Mouse (Mus musculus): ENCODE measurements around the gene Cybrd1. TPM values are rescaled to one million over a fixed set of nuclear protein-coding genes. Genes with fewer than 3 reads are reported as not detected.

Cybrd1 gene
- polyA plus RNA-seq (2012; rRNA removed): 1.1 and 1.6 TPM in 2 replicates

- no peak for DNase-seq (ENCODE audit: low read depth)
Measured at GRCm38 (mm10) chr2:71117797-71118708, at the start of gene Cybrd1. Gene Cybrd1 (plus strand): TSS chr2:71117923.

DNA sequence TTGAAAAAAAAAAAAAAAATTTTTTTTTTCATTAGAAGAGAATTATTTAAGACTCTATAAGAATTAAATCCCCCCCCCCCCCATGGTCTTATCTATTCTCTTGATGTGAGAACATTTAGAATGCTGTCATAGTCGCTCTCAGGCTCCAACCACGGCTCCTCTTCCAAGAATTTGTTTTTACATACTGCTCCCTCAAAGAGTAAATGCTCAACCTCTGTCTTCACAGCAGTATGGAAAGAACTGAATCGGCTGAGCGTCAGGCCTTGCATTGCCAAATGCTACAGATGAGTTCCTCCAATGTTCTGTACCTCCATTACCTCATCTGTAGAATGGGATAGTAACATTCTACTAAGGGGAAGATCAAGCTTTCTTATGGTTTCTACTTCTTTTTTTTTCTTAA lies 46.1 kb upstream of the Cybrd1 start:
- no peak for DNase-seq (ENCODE audit: low read depth)

GRCm38 (mm10) chr2:71073330-71073729 lies 44.4 kb upstream of the Cybrd1 start:
- DNase-seq (ENCODE audit: low read depth): no peak

GRCm38 (mm10) chr2:71073828-71074227 lies 43.9 kb upstream of the Cybrd1 start:
- no peak for DNase-seq (ENCODE audit: low read depth)

- no peak for DNase-seq (ENCODE audit: low read depth)
Measured at GRCm38 (mm10) chr2:71082416-71082815, 35.3 kb upstream of the Cybrd1 start.

DNA sequence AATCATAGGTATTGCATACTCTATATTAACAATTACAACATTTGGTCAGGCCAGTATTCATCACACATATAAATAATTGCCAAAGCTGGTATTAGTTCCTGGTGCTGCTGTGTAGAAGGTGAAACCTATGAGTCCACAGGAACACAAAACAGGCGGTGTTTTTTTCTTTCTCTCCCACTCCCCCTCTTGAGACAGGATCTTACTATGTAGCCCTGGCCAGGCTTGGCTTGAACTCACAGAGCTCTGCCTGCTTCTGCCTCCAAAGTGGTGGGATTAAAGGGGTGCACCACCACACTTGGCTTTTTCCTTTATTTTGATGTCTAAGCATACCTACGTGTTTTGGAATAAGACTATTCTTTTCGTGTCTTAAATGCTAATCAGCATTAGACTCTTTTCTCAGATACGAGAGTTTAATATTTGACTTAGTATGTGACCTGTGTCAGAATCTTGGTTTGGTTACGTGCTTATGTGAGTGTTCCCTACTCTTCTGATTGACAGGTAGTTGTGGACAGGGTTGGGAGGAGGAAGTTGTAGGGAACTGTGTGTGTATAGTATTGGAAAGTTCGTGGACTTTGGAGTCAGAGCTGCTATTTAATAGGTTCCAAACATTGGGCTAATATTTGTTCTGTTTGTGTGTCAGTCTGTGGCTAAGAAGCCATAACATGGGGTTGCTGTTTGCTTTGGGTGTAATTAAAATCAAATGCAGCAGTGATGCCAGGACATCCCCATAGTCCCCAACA lies 34.1 kb upstream of the Cybrd1 start:
- DNase-seq (ENCODE audit: low read depth): no peak

GRCm38 (mm10) chr2:71089766-71090165 lies 28.0 kb upstream of the Cybrd1 start:
- no peak for DNase-seq (ENCODE audit: low read depth)

GRCm38 (mm10) chr2:71090660-71091445 lies 26.9 kb upstream of the Cybrd1 start:
- DNase-seq (ENCODE audit: low read depth): no peak

DNA sequence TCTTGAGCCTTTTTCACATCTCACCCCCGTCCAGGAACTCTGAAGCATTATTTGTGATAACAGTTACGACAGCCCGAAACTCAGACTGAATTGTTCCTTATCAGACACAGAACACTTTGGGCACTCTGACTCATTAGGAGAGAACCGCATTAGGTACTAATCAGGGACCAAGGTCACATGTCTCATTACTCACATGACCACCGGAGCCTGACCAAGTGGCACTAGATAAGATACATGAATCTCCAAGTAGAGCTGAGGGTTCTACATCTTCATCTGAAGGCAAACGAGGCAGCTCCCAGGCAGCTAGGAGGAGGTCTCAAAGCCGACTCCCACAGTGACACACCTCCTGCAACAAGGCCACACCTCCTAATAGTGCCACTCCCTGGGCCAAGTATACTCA lies 21.6 kb upstream of the Cybrd1 start:
- no peak for DNase-seq (ENCODE audit: low read depth)

DNA sequence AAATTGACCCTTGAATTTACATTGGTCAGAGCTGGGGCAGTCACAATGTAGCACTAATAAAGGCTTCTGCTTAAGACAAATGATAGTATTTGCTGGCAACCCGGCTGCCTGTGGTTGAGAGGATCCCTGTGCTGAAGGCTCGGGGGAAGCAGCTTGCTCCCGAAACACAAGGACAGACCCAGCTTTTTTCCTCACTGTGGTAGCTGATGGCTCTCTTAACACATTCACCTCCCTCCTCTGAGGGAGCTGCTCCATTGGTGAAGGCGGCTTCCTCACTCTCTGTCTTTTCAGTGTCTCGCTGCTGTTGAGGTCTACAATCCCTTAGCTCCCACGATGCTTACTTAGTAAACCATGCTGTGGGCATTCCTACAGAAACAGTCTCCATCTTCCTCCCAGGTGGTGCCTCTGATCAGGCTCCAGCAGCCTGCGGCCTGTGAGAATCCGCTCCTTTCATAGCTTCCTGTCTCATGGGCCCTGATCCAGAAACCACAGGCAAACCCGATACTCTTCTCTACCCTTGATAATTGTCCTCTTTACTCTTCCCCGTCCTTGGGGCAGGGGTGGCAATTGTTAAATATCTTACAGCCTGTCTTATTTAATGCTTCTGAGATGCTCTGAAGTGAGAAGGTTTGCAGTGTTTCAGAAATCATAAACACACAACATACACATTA lies 15.0 kb upstream of the Cybrd1 start:
- DNase-seq (ENCODE audit: low read depth): no peak

DNA sequence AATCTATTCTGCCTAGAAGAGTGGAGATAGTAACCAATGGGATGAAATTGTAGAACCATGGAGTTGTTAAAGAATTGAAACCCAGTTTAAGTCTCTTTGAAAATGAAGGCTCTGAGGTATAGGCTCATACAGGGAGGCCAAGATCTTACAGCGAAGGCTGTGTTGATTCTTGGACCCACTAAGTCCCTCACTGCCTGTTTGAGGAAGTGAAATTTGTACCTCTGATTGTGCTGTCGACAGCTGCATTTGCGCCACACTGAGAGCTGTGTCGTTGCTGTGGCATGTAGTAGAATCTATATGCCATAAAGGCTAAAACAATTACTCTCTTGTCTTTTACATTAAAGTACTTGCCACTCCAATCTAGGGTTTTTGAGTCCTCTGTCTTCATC lies 14.4 kb upstream of the Cybrd1 start:
- DNase-seq (ENCODE audit: low read depth): no peak

DNA sequence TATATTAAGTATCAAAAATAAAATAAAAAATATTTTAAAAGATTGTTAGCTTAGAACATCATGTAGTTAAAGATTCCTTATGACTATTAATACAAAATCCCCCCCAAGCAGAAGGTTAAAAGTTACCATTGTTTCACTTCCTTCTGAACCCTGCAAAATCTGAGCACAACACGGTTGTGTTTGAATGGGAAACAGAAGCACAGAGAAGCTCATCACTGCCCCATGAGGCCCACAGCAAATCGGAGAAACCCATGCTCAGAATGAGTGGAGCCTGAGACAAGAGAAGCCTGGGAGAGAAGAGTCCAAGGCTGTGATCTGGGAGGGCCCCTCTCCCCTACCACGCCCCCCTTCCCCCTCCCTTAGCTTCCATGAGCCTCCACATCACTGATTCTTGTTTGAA lies 13.0 kb upstream of the Cybrd1 start:
- DNase-seq (ENCODE audit: low read depth): no peak

DNA sequence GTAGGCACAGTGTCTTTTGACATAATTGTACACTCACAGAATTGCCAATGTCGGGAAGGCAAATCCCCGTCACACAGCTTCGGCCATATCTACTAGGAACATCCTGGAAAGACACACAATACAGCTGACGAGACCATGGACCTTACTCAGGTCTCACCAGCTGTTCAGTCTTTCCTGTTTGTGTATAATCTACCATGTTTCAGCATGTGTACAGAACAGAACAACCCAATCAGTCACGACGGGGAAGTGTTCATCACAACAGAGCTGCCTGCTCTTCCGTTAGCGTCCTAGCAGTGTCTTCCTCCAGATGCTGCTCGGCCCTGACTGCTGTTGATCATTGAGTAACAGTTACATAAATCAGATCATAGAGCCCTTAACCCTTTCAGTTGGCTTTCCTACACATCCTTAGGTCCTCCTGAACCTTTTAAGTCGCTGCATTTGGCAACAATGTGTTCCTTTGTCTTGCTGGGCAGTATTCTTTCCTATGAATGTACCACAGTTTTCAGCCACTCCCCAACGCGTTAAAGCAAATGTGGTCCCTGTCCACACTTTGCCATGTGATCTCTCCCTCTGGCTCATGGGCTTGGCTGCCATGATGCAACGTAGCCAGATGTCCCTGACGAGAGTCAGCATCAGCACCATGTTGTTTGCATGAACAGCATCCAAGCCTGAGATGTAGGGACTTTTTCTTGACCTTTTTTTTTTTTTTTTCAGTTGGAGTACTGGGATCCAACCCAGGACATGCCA lies 12.1 kb upstream of the Cybrd1 start:
- no peak for DNase-seq (ENCODE audit: low read depth)

- no peak for DNase-seq (ENCODE audit: low read depth)
Measured at GRCm38 (mm10) chr2:71107225-71107624, 10.5 kb upstream of the Cybrd1 start.

- no peak for DNase-seq (ENCODE audit: low read depth)
Measured at GRCm38 (mm10) chr2:71108541-71108940, 9.2 kb upstream of the Cybrd1 start.

DNA sequence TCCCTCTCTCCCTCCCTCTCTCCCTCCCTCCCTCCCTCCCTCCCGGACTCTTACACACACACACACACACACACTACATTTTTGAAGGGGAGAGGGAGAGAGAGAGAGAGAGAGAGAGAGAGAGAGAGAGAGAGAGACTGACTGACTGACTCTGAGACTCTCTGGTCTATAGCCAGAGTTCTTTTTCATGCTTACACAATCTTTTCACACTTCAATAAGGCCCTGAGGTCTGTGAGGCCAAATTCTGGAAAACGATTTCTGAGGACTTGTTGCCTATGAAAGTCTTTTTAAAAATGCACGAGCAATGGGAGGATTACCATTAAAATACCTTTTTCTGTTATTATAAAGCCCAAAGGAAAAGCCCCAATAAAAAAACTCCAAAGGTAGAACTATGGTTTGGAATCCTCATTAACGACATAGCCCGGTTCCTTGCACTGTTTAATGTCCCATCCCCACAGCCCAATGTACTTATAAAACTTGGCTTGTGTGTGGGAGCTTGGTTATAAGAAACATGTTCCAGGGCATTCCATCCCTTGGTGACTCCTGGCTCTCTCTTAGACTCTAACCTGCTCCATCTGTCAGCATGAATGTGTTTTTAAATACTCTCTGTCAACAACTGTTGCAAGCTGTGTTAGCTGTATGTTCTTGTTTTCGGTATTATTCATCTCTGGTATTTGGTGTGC lies 4.1 kb upstream of the Cybrd1 start:
- no peak for DNase-seq (ENCODE audit: low read depth)

GRCm38 (mm10) chr2:71116151-71116550 lies 1.6 kb upstream of the Cybrd1 start:
- no peak for DNase-seq (ENCODE audit: low read depth)

GRCm38 (mm10) chr2:71120844-71121243 lies 3.1 kb downstream of the Cybrd1 start:
- DNase-seq (ENCODE audit: low read depth): no peak

GRCm38 (mm10) chr2:71121406-71121805 lies 3.7 kb downstream of the Cybrd1 start:
- DNase-seq (ENCODE audit: low read depth): no peak
